ENCODE assay signal across 10 mouse cellular contexts in the genomic region with DNA sequence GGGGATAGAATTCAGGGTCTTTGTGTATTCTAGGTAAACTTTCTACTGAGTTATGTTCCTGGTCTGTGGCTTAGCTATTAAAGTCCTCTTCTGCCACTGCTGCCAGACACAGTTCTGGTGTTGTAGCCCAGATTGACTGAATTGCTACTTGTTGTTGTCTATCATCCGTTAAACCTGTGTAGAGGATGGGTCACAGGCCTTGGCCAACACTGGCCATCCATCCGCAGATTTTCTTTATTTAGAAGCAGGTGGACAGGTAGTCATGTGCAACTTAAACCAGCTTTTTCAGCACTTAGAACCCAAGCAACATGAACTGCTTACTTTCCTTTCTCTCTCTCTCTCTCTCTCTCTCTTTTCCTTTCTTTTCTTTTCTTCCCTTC. TPM values are rescaled to one million over a fixed set of nuclear protein-coding genes. Genes with fewer than 3 reads are reported as not detected.
DNase-seq lines count a peak whose midpoint lies in the region; ATAC-seq and TF ChIP-seq lines count a peak whose summit lies in the region.
"Had no signal": no experiment of that assay in that cellular context is flagged by ENCODE, and none has a peak within 500 bp of the region (broad histone marks: within the 10 kb centered on the region; RNA-seq: fewer than 3 reads in every experiment).

No protein-coding gene starts in this region.

- H3K27me3 ChIP-seq in heart, embryonic 14.5 days (ENCODE audit: control insufficient read depth, insufficient read depth, low read length) = no peaks in the 10 kb centered on the region
- no peaks in the 10 kb centered on the region for H3K27me3 ChIP-seq in intestine, embryonic 14.5 days (replicated peaks; ENCODE audit: control insufficient read depth, insufficient read depth, low read length)
- H3K27me3 ChIP-seq in midbrain, embryonic 16.5 days (ENCODE audit: control insufficient read depth, insufficient read depth, low read depth, low read length) = no peaks in the 10 kb centered on the region

- WGBS in heart, embryonic 14.5 days = 79% methylated on average over 2 of the region's 2 CpGs
- WGBS in intestine, embryonic 14.5 days = 69% methylated on average over 2 of the region's 2 CpGs
- 74% methylated on average over 2 of the region's 2 CpGs for WGBS in midbrain, embryonic 16.5 days

- TF ChIP-seq CTCF in bone marrow macrophage, adult 2 months (IDR thresholded peaks at IDR 0.05; ENCODE audit: low read depth, low read length) = no peak

- H3K9me3 ChIP-seq in heart, embryonic 14.5 days (ENCODE audit: control insufficient read depth, low read length) = no peaks in the 10 kb centered on the region
- no peaks in the 10 kb centered on the region for H3K9me3 ChIP-seq in intestine, embryonic 14.5 days (ENCODE audit: control insufficient read depth, low read length)
- H3K9me3 ChIP-seq in midbrain, embryonic 16.5 days (replicated peaks; ENCODE audit: control insufficient read depth, low read length, poor library complexity, severe bottlenecking) = no peaks in the 10 kb centered on the region

- H3K4me3 ChIP-seq in heart, embryonic 14.5 days (ENCODE audit: control insufficient read depth in 1 of 2, insufficient read depth in 1 of 2, low read depth in 1 of 2, low read length in 2 of 2) = peak overlapping the region in 1 of 2 experiments; percentile 52; a peak in 3 of 4 replicates
- peak overlapping the region; percentile 81 for H3K4me3 ChIP-seq in bone marrow macrophage, adult 2 months (ENCODE audit: insufficient read depth, low read length)
- peak overlapping the region; percentile 60 for H3K4me3 ChIP-seq in intestine, embryonic 14.5 days (ENCODE audit: low read depth, low read length)
- H3K4me3 ChIP-seq in midbrain, embryonic 16.5 days (ENCODE audit: low read depth, low read length) = no peak overlapping the region

- no peak overlapping the region for H3K27ac ChIP-seq in heart, embryonic 14.5 days (replicated peaks in 1 of 2; ENCODE audit: control insufficient read depth in 1 of 2, insufficient read depth in 1 of 2, low read depth in 2 of 2, low read length in 2 of 2)
- H3K27ac ChIP-seq in bone marrow macrophage, adult 2 months (ENCODE audit: insufficient read depth, low read depth, low read length) = no peak overlapping the region
- no peak overlapping the region for H3K27ac ChIP-seq in intestine, embryonic 14.5 days (ENCODE audit: low read depth)
- no peak overlapping the region for H3K27ac ChIP-seq in midbrain, embryonic 16.5 days (ENCODE audit: low read length)

- intact Hi-C loops in heart, postnatal 25 days (cut with DNase I) = loop anchor here (1.0 to 2.0 kb wide), 2 partner anchors 34 to 59 kb away; a partner anchor contains a TSS
- intact Hi-C loops in left cerebral cortex, postnatal 25 days (cut with DNase I) = loop anchor here (5.0 kb wide), 1 partner anchor 36 kb away; a partner anchor contains a TSS

- TF ChIP-seq POLR2A in bone marrow macrophage, adult 2 months (IDR thresholded peaks at IDR 0.05; ENCODE audit: borderline replicate concordance, low read depth, low read length) = no peak

- peak overlapping the region; percentile 78 for H3K9ac ChIP-seq in heart, embryonic 14.5 days (ENCODE audit: low read length)
- H3K9ac ChIP-seq in intestine, embryonic 14.5 days (ENCODE audit: low read length) = peak overlapping the region; percentile 58
- H3K9ac ChIP-seq in midbrain, embryonic 16.5 days (ENCODE audit: low read depth, low read length) = no peak overlapping the region

- peak overlapping the region; percentile 79 for H3K4me2 ChIP-seq in heart, embryonic 14.5 days (ENCODE audit: low read length)
- H3K4me2 ChIP-seq in intestine, embryonic 14.5 days (ENCODE audit: low read length) = peak overlapping the region; percentile 85
- peak overlapping the region; percentile 59; the same call in 1 of the 2 replicates for H3K4me2 ChIP-seq in midbrain, embryonic 16.5 days (ENCODE audit: low read length)

- peaks cover 21% of the 10 kb centered on the region for H3K36me3 ChIP-seq in heart, embryonic 14.5 days (ENCODE audit: control insufficient read depth, insufficient read depth, low read length)
- H3K36me3 ChIP-seq in intestine, embryonic 14.5 days (ENCODE audit: control insufficient read depth, insufficient read depth, low read length) = peaks cover 18% of the 10 kb centered on the region
- H3K36me3 ChIP-seq in midbrain, embryonic 16.5 days (ENCODE audit: control insufficient read depth, insufficient read depth, low read length) = peaks cover 4% of the 10 kb centered on the region; the same call in 1 of the 2 replicates

- no peak for DNase-seq in heart, postnatal 25 days (ENCODE audit: low spot score)
- DNase-seq in intestine, embryonic 14.5 days (ENCODE audit: low spot score) = no peak
- no peak for DNase-seq in adrenal gland, adult 18-20 months (ENCODE audit: low spot score in 2 of 2)
- DNase-seq in left cerebral cortex, postnatal 25 days (ENCODE audit: low spot score in 2 of 2) = no peak
- no peak for DNase-seq in gastrocnemius, postnatal 25 days
- DNase-seq: cerebellum, adult 9-11 months; thymus, adult 2 months had no signal

- no peak for ATAC-seq in heart, embryonic 14.5 days (ENCODE audit: insufficient number of reproducible peaks, insufficient read depth, low FRiP score, low read depth)
- no peak for ATAC-seq in intestine, embryonic 14.5 days (replicated peaks; ENCODE audit: low FRiP score, low TSS enrichment, low read depth)
- no peak for ATAC-seq in midbrain, embryonic 16.5 days

- H3K4me1 ChIP-seq in heart, embryonic 14.5 days (ENCODE audit: control insufficient read depth in 2 of 2, insufficient read depth in 2 of 2, low read length in 2 of 2) = peaks cover 0 to 17% of the 10 kb centered on the region in 2 experiments
- peaks cover 2% of the 10 kb centered on the region for H3K4me1 ChIP-seq in bone marrow macrophage, adult 2 months (ENCODE audit: control insufficient read depth, insufficient read depth, low read length)
- H3K4me1 ChIP-seq in intestine, embryonic 14.5 days (replicated peaks; ENCODE audit: control insufficient read depth, insufficient read depth, low read length) = peaks cover 15% of the 10 kb centered on the region
- peaks cover 9% of the 10 kb centered on the region for H3K4me1 ChIP-seq in midbrain, embryonic 16.5 days (ENCODE audit: control insufficient read depth, insufficient read depth, low read length)

RNA-seq across cellular contexts. Expression of a gene that starts 1.4 kb away (rescaled TPM):
- polyA plus RNA-seq in heart, embryonic 14.5 days (2014; fragmentation: Nextera tagmentation; extraction: Ambion mirVana) = 6.5 and 7.2 TPM in 2 replicates
- 1 to 10 TPM; 3.2 to 3.9 TPM for total RNA-seq in heart, postnatal 25 days (2021)
- 10.9 and 11.3 TPM in 2 replicates for polyA plus RNA-seq in bone marrow macrophage, adult 2 months (2012; ENCODE audit: insufficient read depth, insufficient read length, missing spikeins)
- polyA plus RNA-seq in intestine, embryonic 14.5 days (2014; fragmentation: Nextera tagmentation; extraction: Ambion mirVana) = 9.1 and 9.9 TPM in 2 replicates
- polyA plus RNA-seq in midbrain, embryonic 16.5 days (2015; fragmentation: Nextera tagmentation; extraction: Ambion mirVana) = 3.2 and 4.1 TPM in 2 replicates
- 1 to 10 TPM; 2.3 to 2.8 TPM for total RNA-seq in adrenal gland, adult 18-20 months (2021)
- total RNA-seq in left cerebral cortex, postnatal 25 days (2021) = 1 to 10 TPM; 4.2 to 4.4 TPM
- 1 to 10 TPM; 1.9 to 2.3 TPM for total RNA-seq in gastrocnemius, postnatal 25 days (2021)

RNA-seq across cellular contexts. Expression of a gene that starts 1.5 kb away (rescaled TPM):
- polyA plus RNA-seq in heart, embryonic 14.5 days (2014; fragmentation: Nextera tagmentation; extraction: Ambion mirVana) = 18.3 and 20.5 TPM in 2 replicates
- 10 to 100 TPM; 26.1 to 29.0 TPM for total RNA-seq in heart, postnatal 25 days (2021)
- polyA plus RNA-seq in bone marrow macrophage, adult 2 months (2012; ENCODE audit: insufficient read depth, insufficient read length, missing spikeins) = 24.8 and 25.4 TPM in 2 replicates
- polyA plus RNA-seq in intestine, embryonic 14.5 days (2014; fragmentation: Nextera tagmentation; extraction: Ambion mirVana) = 20.0 and 23.6 TPM in 2 replicates
- polyA plus RNA-seq in midbrain, embryonic 16.5 days (2015; fragmentation: Nextera tagmentation; extraction: Ambion mirVana) = 29.7 and 32.2 TPM in 2 replicates
- total RNA-seq in adrenal gland, adult 18-20 months (2021) = 10 to 100 TPM; 32.0 to 34.5 TPM
- total RNA-seq in left cerebral cortex, postnatal 25 days (2021) = 10 to 100 TPM; 35.3 to 38.0 TPM
- total RNA-seq in gastrocnemius, postnatal 25 days (2021) = 10 to 100 TPM; 13.2 to 13.9 TPM

RNA-seq across cellular contexts. Expression of a gene that starts 34.1 kb away (rescaled TPM):
- polyA plus RNA-seq in heart, embryonic 14.5 days (2014; fragmentation: Nextera tagmentation; extraction: Ambion mirVana) = 44.3 and 45.4 TPM in 2 replicates
- total RNA-seq in heart, postnatal 25 days (2021) = 10 to 100 TPM; 29.1 to 30.2 TPM
- polyA plus RNA-seq in bone marrow macrophage, adult 2 months (2012; ENCODE audit: insufficient read depth, insufficient read length, missing spikeins) = 44.4 and 47.3 TPM in 2 replicates
- polyA plus RNA-seq in intestine, embryonic 14.5 days (2014; fragmentation: Nextera tagmentation; extraction: Ambion mirVana) = 40.9 and 49.4 TPM in 2 replicates
- polyA plus RNA-seq in midbrain, embryonic 16.5 days (2015; fragmentation: Nextera tagmentation; extraction: Ambion mirVana) = 75.4 and 80.1 TPM in 2 replicates
- total RNA-seq in adrenal gland, adult 18-20 months (2021) = 10 to 100 TPM; 39.8 to 45.1 TPM
- 10 to 100 TPM; 39.9 to 40.9 TPM for total RNA-seq in left cerebral cortex, postnatal 25 days (2021)
- 10 to 100 TPM; 18.0 to 20.6 TPM for total RNA-seq in gastrocnemius, postnatal 25 days (2021)

RNA-seq across cellular contexts. Expression of a gene that starts 51.4 kb away (rescaled TPM):
- polyA plus RNA-seq in heart, embryonic 14.5 days (2014; fragmentation: Nextera tagmentation; extraction: Ambion mirVana) = 0.20 and 0.63 TPM in 2 replicates
- under 1 TPM in 1 of 2 experiments, not detected in 1; 0.10 TPM for total RNA-seq in heart, postnatal 25 days (2021)
- polyA plus RNA-seq in bone marrow macrophage, adult 2 months (2012; ENCODE audit: insufficient read depth, insufficient read length, missing spikeins) = not detected in 2 replicates
- 0.26 and 0.70 TPM in 2 replicates for polyA plus RNA-seq in intestine, embryonic 14.5 days (2014; fragmentation: Nextera tagmentation; extraction: Ambion mirVana)
- 1.6 and 1.7 TPM in 2 replicates for polyA plus RNA-seq in midbrain, embryonic 16.5 days (2015; fragmentation: Nextera tagmentation; extraction: Ambion mirVana)
- under 1 TPM in 1 of 2 experiments, not detected in 1; 0.19 TPM for total RNA-seq in adrenal gland, adult 18-20 months (2021)
- total RNA-seq in left cerebral cortex, postnatal 25 days (2021) = under 1 TPM; 0.46 to 0.62 TPM
- total RNA-seq in gastrocnemius, postnatal 25 days (2021) = not detected

RNA-seq across cellular contexts. Expression of a gene that starts 54.9 kb away (rescaled TPM):
- 85.7 and 101 TPM in 2 replicates for polyA plus RNA-seq in heart, embryonic 14.5 days (2014; fragmentation: Nextera tagmentation; extraction: Ambion mirVana)
- total RNA-seq in heart, postnatal 25 days (2021) = 10 to 100 TPM; 22.8 to 23.1 TPM
- 44.7 and 69.0 TPM in 2 replicates for polyA plus RNA-seq in bone marrow macrophage, adult 2 months (2012; ENCODE audit: insufficient read depth, insufficient read length, missing spikeins)
- 84.8 and 93.4 TPM in 2 replicates for polyA plus RNA-seq in intestine, embryonic 14.5 days (2014; fragmentation: Nextera tagmentation; extraction: Ambion mirVana)
- polyA plus RNA-seq in midbrain, embryonic 16.5 days (2015; fragmentation: Nextera tagmentation; extraction: Ambion mirVana) = 103 and 110 TPM in 2 replicates
- 10 to 100 TPM; 20.9 to 43.7 TPM for total RNA-seq in adrenal gland, adult 18-20 months (2021)
- total RNA-seq in left cerebral cortex, postnatal 25 days (2021) = 10 to 100 TPM; 13.9 to 16.1 TPM
- total RNA-seq in gastrocnemius, postnatal 25 days (2021) = 10 to 100 TPM; 14.2 to 20.2 TPM
